Mouse (Mus musculus) CH12.LX (cell line): ENCODE measurements at regions not wholly inside any gene's neighbourhood (a gene's known extent, or its start where the extent isn't known, plus 50 kb on each side); places are given as distances from the start of the nearest gene placed in this dataset.

Source experiments
- DNase-seq: peaks from one replicate; pipeline ENCODE4 v3.0.0-alpha.2; 2013; ENCODE audit errors: extremely low read depth
- H3K27ac ChIP-seq: 2 replicates; pipeline ENCODE4 v1.5.1; 2012; ENCODE audit warnings: low read depth, mild to moderate bottlenecking, control low read depth, moderate library complexity; ENCODE audit not compliant: insufficient read depth
- H3K27me3 ChIP-seq: replicated peaks from 2 replicates; pipeline ENCODE3; 2012; ENCODE audit warnings: inconsistent platforms
- H3K36me3 ChIP-seq, 2 experiments: replicated peaks in 1 of 2; 2 replicates each; pipeline versions ENCODE3 to v1.6.1; 2012; ENCODE audit warnings: inconsistent platforms in 1 of 2, low read length in 1 of 2, mild to moderate bottlenecking in 1 of 2, mixed read lengths in 1 of 2, moderate library complexity in 1 of 2; ENCODE audit not compliant: control insufficient read depth in 1 of 2, insufficient read depth in 1 of 2
- H3K4me1 ChIP-seq, 2 experiments: 2 replicates each; pipeline ENCODE4 v1.6.1; 2012; ENCODE audit warnings: inconsistent platforms in 1 of 2, moderate library complexity in 1 of 2; ENCODE audit not compliant: insufficient read depth in 2 of 2, control insufficient read depth in 1 of 2
- H3K4me2 ChIP-seq: 2 replicates; pipeline ENCODE4 v1.6.1; 2012; ENCODE audit warnings: low read depth, mild to moderate bottlenecking, control low read depth; ENCODE audit not compliant: poor library complexity, insufficient read depth, severe bottlenecking
- H3K4me3 ChIP-seq, 3 experiments: fragments of 150-350 bp in 1 of 3; sonication (generic) in 1 of 3; replicated peaks in 1 of 3; 2 replicates each; pipeline versions ENCODE3 to v1.5.1; 2011 to 2012; ENCODE audit warnings: low read depth in 2 of 3, low read length in 2 of 3, mild to moderate bottlenecking in 2 of 3, moderate library complexity in 2 of 3, control low read depth in 1 of 3, improper control_type of control experiment in 1 of 3, inconsistent platforms in 1 of 3, mixed read lengths in 1 of 3; ENCODE audit not compliant: poor library complexity in 1 of 3
- H3K79me2 ChIP-seq: replicated peaks from 2 replicates; pipeline ENCODE4 v1.6.1; 2012; ENCODE audit warnings: mild to moderate bottlenecking, moderate library complexity; ENCODE audit not compliant: control insufficient read depth, poor library complexity, insufficient read depth, severe bottlenecking; ENCODE audit errors: extremely low read depth
- H3K9ac ChIP-seq: 2 replicates; pipeline ENCODE4 v1.6.1; 2012; ENCODE audit warnings: low read depth, mild to moderate bottlenecking, control low read depth, moderate library complexity; ENCODE audit not compliant: insufficient read depth
- H3K9me3 ChIP-seq: replicated peaks from 2 replicates; pipeline ENCODE3; 2012; ENCODE audit warnings: low read length, inconsistent platforms, mixed read lengths
- CHD2 ChIP-seq: IDR thresholded peaks from 2 replicates; pipeline ENCODE4 v1.6.1; 2011; ENCODE audit warnings: low read length, improper control_type of control experiment
- E2F4 ChIP-seq: IDR thresholded peaks from 2 replicates; pipeline ENCODE4 v1.6.1; 2011; ENCODE audit warnings: low read depth, low read length, improper control_type of control experiment; ENCODE audit not compliant: insufficient replicate concordance
- ELF1 ChIP-seq: IDR thresholded peaks from 2 replicates; pipeline ENCODE4 v1.6.1; 2014; ENCODE audit warnings: low read depth, mild to moderate bottlenecking, inconsistent platforms, low read length, improper control_type of control experiment
- JUN ChIP-seq: IDR thresholded peaks from 2 replicates; pipeline ENCODE4 v1.6.1; 2011; ENCODE audit warnings: low read depth, mild to moderate bottlenecking, low read length, improper control_type of control experiment, moderate library complexity; ENCODE audit not compliant: insufficient read depth
- NRF1 ChIP-seq: IDR thresholded peaks from 2 replicates; pipeline ENCODE4 v1.6.1; 2014; ENCODE audit warnings: low read depth, mild to moderate bottlenecking, inconsistent platforms, low read length, improper control_type of control experiment, moderate library complexity
- POLR2A ChIP-seq: IDR thresholded peaks from 2 replicates; pipeline ENCODE4 v1.6.1; 2011; ENCODE audit warnings: low read depth, mild to moderate bottlenecking, improper control_type of control experiment, low read length
- SMC3 ChIP-seq: IDR thresholded peaks from 2 replicates; pipeline ENCODE4 v1.6.1; 2011; ENCODE audit warnings: low read depth, low read length, improper control_type of control experiment
- ZNF384 ChIP-seq: IDR thresholded peaks from 2 replicates; pipeline ENCODE4 v1.6.1; 2012; ENCODE audit warnings: low read depth, low read length, improper control_type of control experiment, inconsistent platforms
- dilution Hi-C: fragments of 300-500 bp; cut with MboI; formaldehyde crosslinking; loops from 2 replicates; pipeline ENCODE4 v1.14.3; 2020; ENCODE audit warnings: low sequenced_read_pairs; ENCODE audit not compliant: extremely low pct_unique_long_range_greater_than_20kb, extremely low pct_ligation_motif_present
- in situ Hi-C: fragments of 300-500 bp; cut with MboI; formaldehyde crosslinking; loops from 3 replicates; pipeline ENCODE4 v1.14.3; 2019; ENCODE audit warnings: low sequenced_read_pairs, low pct_ligation_motif_present, low pct_unique_long_range_greater_than_20kb, mixed read lengths

GRCm38 (mm10) chr15:50585496-50585895 is 3299.2 kb upstream of the Gm7489 start:
- dilution Hi-C loops: no loop called here
- in situ Hi-C loops: no loop called here
- no peaks in the 10 kb centered on the region for H3K79me2 ChIP-seq

More at GRCm38 (mm10) chr15:50585496-50585895, 3299.2 kb upstream of the Gm7489 start:
- TF ChIP-seq CHD2 (no peak), ELF1 (no peak), E2F4 (no peak), ZNF384 (no peak), SMC3 (no peak), JUN (no peak), NRF1 (no peak), POLR2A (no peak)
- Histone ChIP-seq H3K9me3 (peaks cover 47% of the 10 kb centered on the region), H3K4me2 (no peak overlapping the region), H3K9ac (no peak overlapping the region), H3K27me3 (no peaks in the 10 kb centered on the region), H3K4me1 (no peaks in the 10 kb centered on the region), H3K27ac (no peak overlapping the region), H3K36me3 (no peaks in the 10 kb centered on the region), H3K4me3 (no peak overlapping the region)
- DNase-seq: no peak
